Mouse (Mus musculus) effector memory CD4-positive, alpha-beta T cell, adult 7 months (primary cell): Measurements from ENCODE around the gene Olfr193. TPM values are rescaled to one million over a fixed set of nuclear protein-coding genes. Genes with fewer than 3 reads are reported as not detected.

ENCODE experiments used
- polyA plus RNA-seq: library from polyadenylated mRNA; unstranded; fragments of 100-300 nt; shearing (Covaris generic); gene quantifications from one replicate; pipeline ENCODE4 v1.2.1, GENCODE M21; 2017

Gene Olfr193
- polyA plus RNA-seq = not detected

DNA sequence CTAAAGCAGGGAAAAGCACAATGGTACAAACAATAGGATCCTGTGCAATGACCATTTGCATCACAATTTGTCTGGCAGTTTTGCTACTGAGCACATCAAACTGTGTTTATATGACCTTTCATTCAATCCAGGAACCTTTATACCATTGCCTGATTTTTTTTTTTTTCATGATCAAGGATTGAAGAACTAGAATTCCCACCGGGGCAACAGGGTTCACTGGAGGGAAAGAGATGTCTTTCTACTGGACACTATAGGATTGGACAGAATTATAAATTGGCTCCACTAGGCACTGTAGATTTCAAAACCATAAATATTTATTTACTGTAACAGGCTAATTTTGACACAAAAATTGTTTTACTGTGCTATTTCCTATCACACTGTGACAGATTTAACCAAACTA is at the start of gene Olfr193:
Gene Olfr193, minus strand, starts transcription at position 101 of the 400 bp plus-strand sequence.

DNA sequence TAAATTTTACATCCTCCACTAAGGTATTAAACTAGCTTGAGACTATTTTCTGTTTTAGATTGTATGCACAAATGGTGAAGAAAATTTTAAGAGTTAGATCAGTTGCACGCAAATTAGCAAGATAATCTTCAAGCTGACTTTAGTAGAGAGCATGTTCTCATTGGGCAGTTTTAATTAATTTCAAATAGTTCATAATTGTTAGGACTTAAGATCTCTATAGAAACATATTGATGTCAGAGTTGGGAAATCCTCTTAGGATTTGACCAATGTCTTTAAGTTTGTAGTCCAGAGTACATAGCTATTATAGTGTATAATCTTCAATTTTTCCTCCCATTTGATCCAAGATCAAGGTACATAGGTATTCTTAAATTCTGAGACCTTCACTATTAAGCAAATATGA is 35.1 kb upstream of the Olfr193 start, which contains the start of gene Olfr195:
Gene Olfr195, plus strand, starts transcription at position 301 of the 400 bp plus-strand sequence.

DNA sequence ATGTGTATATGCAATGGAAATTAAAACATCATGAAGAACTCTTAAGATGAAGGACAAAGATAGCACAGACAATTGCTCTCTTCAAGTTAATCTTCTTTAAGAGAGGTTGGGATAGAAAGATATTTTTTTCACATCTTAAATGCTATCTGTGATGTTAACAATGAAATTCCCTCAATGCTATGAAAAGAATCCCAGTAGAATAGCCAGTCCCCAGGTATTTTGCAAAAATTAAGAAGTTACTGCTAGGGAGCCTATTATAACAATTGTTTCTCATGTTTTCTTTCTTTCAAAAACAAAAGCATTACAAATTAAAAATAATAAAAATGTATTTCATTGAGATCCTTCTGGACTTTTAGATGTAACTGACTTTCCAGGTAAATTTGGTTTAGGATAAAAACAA is 9.3 kb upstream of the Olfr193 start, which contains the start of gene Olfr194:
Gene Olfr194, minus strand, starts transcription at position 101 of the 400 bp plus-strand sequence.

DNA sequence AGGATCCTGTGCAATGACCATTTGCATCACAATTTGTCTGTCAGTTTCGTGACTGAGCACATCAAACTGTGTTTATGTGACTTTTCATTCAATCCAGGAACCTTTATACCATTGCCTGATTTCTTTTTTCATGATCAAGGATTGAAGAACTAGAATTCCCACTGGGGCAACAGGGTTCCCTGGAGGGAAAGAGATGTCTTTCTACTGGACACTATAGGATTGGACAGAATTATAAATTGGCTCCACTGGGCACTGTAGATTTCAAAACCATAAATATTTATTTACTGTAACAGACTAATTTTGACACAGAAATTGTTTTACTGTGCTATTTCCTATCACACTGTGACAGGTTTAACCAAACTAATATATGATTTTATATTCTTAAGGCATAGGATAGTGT is 22.0 kb downstream of the Olfr193 start, which contains the start of gene Olfr191:
Gene Olfr191, minus strand, starts transcription at position 101 of the 400 bp plus-strand sequence.

DNA sequence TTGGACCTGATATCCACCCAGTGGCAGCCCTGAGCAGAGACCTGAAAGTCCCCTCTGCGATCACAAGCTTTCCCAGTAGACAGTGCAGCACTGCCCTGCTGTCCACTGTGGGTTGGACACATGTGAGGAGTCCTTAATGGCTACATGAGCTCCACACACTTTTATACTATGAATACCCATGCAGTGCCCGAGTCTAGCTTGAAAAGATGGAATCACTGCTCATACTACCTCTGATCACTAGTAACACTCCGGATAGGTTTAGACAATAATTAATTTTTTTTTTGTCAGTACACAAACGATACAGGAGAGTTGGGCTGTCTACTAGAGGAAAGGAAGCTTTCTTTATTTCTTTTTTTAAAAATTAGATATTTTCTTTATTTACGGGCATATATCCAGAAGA is 33.8 kb downstream of the Olfr193 start, which contains the start of gene Olfr190:
Gene Olfr190, minus strand, starts transcription at position 101 of the 400 bp plus-strand sequence.

Other genes starting within 250 kb of the Olfr193 start
- gene Olfr177, start 237.1 kb downstream of the Olfr193 start, polyA plus RNA-seq = 0.16 TPM
- not detected for gene Olfr178, start 219.8 kb downstream of the Olfr193 start, polyA plus RNA-seq
- gene Olfr181, start 183.1 kb downstream of the Olfr193 start, polyA plus RNA-seq = not detected
- not detected for gene Olfr180, start 182.5 kb downstream of the Olfr193 start, polyA plus RNA-seq
- 0.27 TPM for gene Olfr183, start 116.5 kb downstream of the Olfr193 start, polyA plus RNA-seq
- not detected for gene Olfr186, start 81.6 kb downstream of the Olfr193 start, polyA plus RNA-seq
- gene Olfr187, start 72.1 kb downstream of the Olfr193 start, polyA plus RNA-seq = not detected
- gene Olfr190, start 33.9 kb downstream of the Olfr193 start, polyA plus RNA-seq = not detected
- gene Olfr191, start 22.1 kb downstream of the Olfr193 start, polyA plus RNA-seq = not detected
- gene Olfr194, start 9.2 kb upstream of the Olfr193 start, polyA plus RNA-seq = not detected
- gene Olfr195, start 35.2 kb upstream of the Olfr193 start, polyA plus RNA-seq = not detected
- not detected for gene Olfr196, start 58.6 kb upstream of the Olfr193 start, polyA plus RNA-seq
- not detected for gene Olfr198, start 91.7 kb upstream of the Olfr193 start, polyA plus RNA-seq
- not detected for gene Olfr199, start 107.9 kb upstream of the Olfr193 start, polyA plus RNA-seq
- 0.32 TPM for gene Olfr201, start 160.8 kb upstream of the Olfr193 start, polyA plus RNA-seq
- gene Olfr202, start 174.9 kb upstream of the Olfr193 start, polyA plus RNA-seq = not detected
- not detected for gene Olfr203, start 187.0 kb upstream of the Olfr193 start, polyA plus RNA-seq
- gene Olfr204, start 206.4 kb upstream of the Olfr193 start, polyA plus RNA-seq = not detected
- not detected for gene Olfr205, start 219.3 kb upstream of the Olfr193 start, polyA plus RNA-seq
- gene Olfr206, start 237.4 kb upstream of the Olfr193 start, polyA plus RNA-seq = not detected